19 mouse cellular contexts compared by ENCODE assay signal in the genomic region with DNA sequence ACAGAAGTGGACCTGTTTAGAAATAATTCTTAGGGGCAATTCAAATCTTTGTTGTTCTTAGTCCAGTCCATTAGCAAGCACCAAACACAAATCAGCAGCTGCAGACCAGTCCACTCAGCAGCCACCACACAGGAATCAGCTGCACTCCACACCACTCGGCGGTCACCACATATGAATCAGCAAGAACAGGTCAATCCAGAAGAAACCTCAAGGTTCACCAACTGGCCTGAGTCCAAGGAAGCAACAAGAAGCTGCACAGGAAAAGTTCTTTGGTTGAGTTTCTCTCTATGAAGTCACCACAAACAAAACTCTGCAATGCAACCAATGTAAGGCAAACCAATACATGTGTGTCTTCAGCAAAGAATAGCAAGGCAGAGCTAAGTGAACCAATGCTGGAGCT. TPM values are rescaled to one million over a fixed set of nuclear protein-coding genes. Genes with fewer than 3 reads are reported as not detected.
"Had no signal": no experiment of that assay in that cellular context is flagged by ENCODE, and none has a peak within 500 bp of the region (broad histone marks: within the 10 kb centered on the region; RNA-seq: fewer than 3 reads in every experiment).

No protein-coding gene starts in this region.

- H3K36me3 ChIP-seq: limb, embryonic 12.5 days; liver, embryonic 13.5 days; lung, embryonic 15.5 days; midbrain, embryonic 15.5 days; neural tube, embryonic 12.5 days; stomach, embryonic 15.5 days had no signal

- H3K9me3 ChIP-seq: liver, embryonic 13.5 days; lung, embryonic 15.5 days; midbrain, embryonic 15.5 days; neural tube, embryonic 12.5 days; stomach, embryonic 15.5 days had no signal

- H3K4me2 ChIP-seq: limb, embryonic 12.5 days; liver, embryonic 13.5 days; lung, embryonic 15.5 days; midbrain, embryonic 11.5 days; midbrain, embryonic 15.5 days; neural tube, embryonic 12.5 days; stomach, embryonic 15.5 days had no signal

- H3K9ac ChIP-seq: limb, embryonic 12.5 days; liver, embryonic 13.5 days; liver, postnatal 0 days; lung, embryonic 15.5 days; midbrain, embryonic 15.5 days; neural tube, embryonic 12.5 days; stomach, embryonic 15.5 days had no signal

- H3K4me1 ChIP-seq: limb, embryonic 12.5 days; liver, embryonic 13.5 days; lung, embryonic 15.5 days; megakaryocyte, embryonic 14.5 days; midbrain, embryonic 15.5 days; neural tube, embryonic 12.5 days; stomach, embryonic 15.5 days had no signal

- H3K27ac ChIP-seq: limb, embryonic 12.5 days; liver, embryonic 13.5 days; lung, embryonic 15.5 days; macrophage; midbrain, embryonic 15.5 days; neural tube, embryonic 12.5 days; stomach, embryonic 15.5 days had no signal

- ATAC-seq: liver, postnatal 0 days; midbrain, embryonic 15.5 days had no signal

- DNase-seq: kidney, postnatal 10 days; kidney, postnatal 4 days; liver; liver, embryonic 13.5 days; liver, postnatal 0 days; lung, postnatal 14 days; spleen, adult 18-20 months; thymus, adult 2 months; thymus, postnatal 25 days had no signal

- H3K27me3 ChIP-seq: limb, embryonic 12.5 days; liver, embryonic 13.5 days; lung, embryonic 15.5 days; midbrain, embryonic 15.5 days; neural tube, embryonic 12.5 days; stomach, embryonic 15.5 days had no signal

- H3K4me3 ChIP-seq: limb, embryonic 12.5 days; liver, embryonic 13.5 days; lung, embryonic 15.5 days; megakaryocyte, embryonic 14.5 days; midbrain, embryonic 15.5 days; neural tube, embryonic 12.5 days; stomach, embryonic 15.5 days had no signal

RNA-seq across cellular contexts. Expression of gene Acsm3, which starts 33.1 kb away (rescaled TPM):
- polyA plus RNA-seq: macrophage; midbrain, embryonic 15.5 days had no signal

RNA-seq across cellular contexts. Expression of gene Acsm4, which starts 37.8 kb away (rescaled TPM):
- polyA plus RNA-seq: limb, embryonic 12.5 days; liver, embryonic 13.5 days; liver, postnatal 0 days; macrophage; midbrain, embryonic 11.5 days; midbrain, embryonic 15.5 days; neural tube, embryonic 12.5 days; stomach, embryonic 15.5 days; testis, adult 2 months; urinary bladder, adult 2 months had no signal
